Mouse (Mus musculus) frontal cortex, adult 2 months (tissue): ENCODE measurements around the gene Rnf207. TPM values are rescaled to one million over a fixed set of nuclear protein-coding genes. Genes with fewer than 3 reads are reported as not detected.

Experiments
- DNase-seq, 2 experiments: peaks; one replicate each; pipeline ENCODE4 v3.0.0; 2022; ENCODE audit warnings: low spot score in 1 of 2; ENCODE audit errors: extremely low spot score in 1 of 2
- polyA plus RNA-seq: library from polyadenylated mRNA; depleted of rRNA; stranded (reverse); fragments of >200 nt; gene quantifications from 2 replicates; pipeline ENCODE4 v1.2.3, GENCODE M21; 2012

Rnf207 gene
- polyA plus RNA-seq, 1 experiment, result 20.9 TPM

- no peak for DNase-seq
Measured at GRCm38 (mm10) chr4:152276389-152277347, 42.1 kb downstream of the Rnf207 start.

- DNase-seq, result peak in 1 of 2 experiments; percentile 45
Measured at GRCm38 (mm10) chr4:152274681-152275131, 44.1 kb downstream of the Rnf207 start.

- peak in 1 of 2 experiments; percentile 62 for DNase-seq
Measured at GRCm38 (mm10) chr4:152273621-152274236, 45.1 kb downstream of the Rnf207 start, which contains the start of gene Gpr153. TSS of gene Gpr153 (plus strand) at chr4:152274232.

- DNase-seq, result no peak
Measured at GRCm38 (mm10) chr4:152273191-152273590, 45.6 kb downstream of the Rnf207 start.

GRCm38 (mm10) chr4:152272449-152273049 lies 46.2 kb downstream of the Rnf207 start:
- DNase-seq, result no peak

- no peak for DNase-seq
Measured at GRCm38 (mm10) chr4:152272006-152272405, 46.8 kb downstream of the Rnf207 start.

GRCm38 (mm10) chr4:152271334-152271733 lies 47.5 kb downstream of the Rnf207 start:
- DNase-seq, result no peak

- DNase-seq, result no peak
Measured at GRCm38 (mm10) chr4:152270599-152270998, 48.2 kb downstream of the Rnf207 start.

- DNase-seq, result no peak
Measured at GRCm38 (mm10) chr4:152269967-152270366, 48.8 kb downstream of the Rnf207 start.

- no peak for DNase-seq
Measured at GRCm38 (mm10) chr4:152267748-152268369, 50.9 kb downstream of the Rnf207 start.

- DNase-seq, result peak in 1 of 2 experiments; percentile 68
Measured at GRCm38 (mm10) chr4:152266236-152266895, 52.4 kb downstream of the Rnf207 start.

- DNase-seq, result no peak
Measured at GRCm38 (mm10) chr4:152265791-152266190, 53.0 kb downstream of the Rnf207 start.

- no peak for DNase-seq
Measured at GRCm38 (mm10) chr4:152264867-152265568, 53.8 kb downstream of the Rnf207 start.

- DNase-seq, result no peak
Measured at GRCm38 (mm10) chr4:152264177-152264530, 54.6 kb downstream of the Rnf207 start.

GRCm38 (mm10) chr4:152263512-152264176 lies 55.1 kb downstream of the Rnf207 start:
- no peak for DNase-seq

GRCm38 (mm10) chr4:152263089-152263488 lies 55.7 kb downstream of the Rnf207 start:
- no peak for DNase-seq

- DNase-seq, result no peak
Measured at GRCm38 (mm10) chr4:152262187-152262586, 56.6 kb downstream of the Rnf207 start.

GRCm38 (mm10) chr4:152260451-152260850 lies 58.3 kb downstream of the Rnf207 start:
- DNase-seq, result no peak

- DNase-seq, result peak; percentile 61 to 84
Measured at GRCm38 (mm10) chr4:152257070-152257469, 61.7 kb downstream of the Rnf207 start.
